Mouse (Mus musculus) layer of hippocampus, adult 9-10 months (tissue): ENCODE results near the gene Arhgap33.
"Not testable (repeated sequence)": the region's sequence is repeated elsewhere in the genome, so short reads cannot be mapped to it uniquely, and the experiment has no call there.

Experiments used
- DNase-seq: peaks from one replicate; pipeline ENCODE4 v3.0.0; 2022; ENCODE audit warnings: low spot score

Gene Arhgap33

GRCm38 (mm10) chr7:30493401-30493931, 41.4 kb downstream of the Arhgap33 start, which contains the start of gene Prodh2:
TSS of gene Prodh2 (plus strand) at chr7:30493622.
- DNase-seq = no peak

DNA sequence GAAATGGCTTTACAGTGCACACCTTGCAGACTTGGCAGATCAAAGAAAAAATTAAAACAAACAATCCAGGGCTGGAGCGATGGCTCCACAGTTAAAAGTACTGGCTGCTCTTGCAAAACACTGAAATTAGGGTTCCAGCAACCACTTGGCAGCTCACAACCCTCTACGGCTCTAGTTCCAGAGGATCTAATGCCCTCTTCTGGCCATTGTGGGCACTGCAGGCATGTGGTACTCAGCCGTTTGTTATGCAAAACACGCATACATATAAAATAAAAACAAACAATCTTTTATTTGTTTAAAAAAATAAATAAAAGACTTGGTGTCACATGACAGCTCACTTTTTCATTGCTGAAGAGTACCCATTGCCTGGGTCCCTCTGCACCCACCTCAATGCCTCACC, 42.1 kb downstream of the Arhgap33 start:
- DNase-seq = peak; percentile 55

DNA sequence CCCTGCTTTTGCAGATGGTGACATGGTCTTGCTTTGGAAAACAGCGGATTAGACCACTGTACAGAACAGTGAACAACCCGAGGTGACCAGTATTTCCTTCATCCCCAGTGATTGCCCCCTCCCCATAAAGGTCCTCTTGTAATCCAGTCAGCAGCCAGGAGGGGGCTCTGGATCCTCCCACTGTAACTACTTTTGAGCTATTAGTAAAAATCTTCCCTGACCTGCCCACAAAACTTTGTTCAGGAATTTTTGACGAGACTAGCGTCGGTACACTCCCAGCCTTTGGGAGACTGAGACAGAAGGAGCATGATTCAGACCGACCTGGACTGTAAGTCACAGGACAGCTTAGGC, 43.9 kb downstream of the Arhgap33 start:
- no peak for DNase-seq

DNA sequence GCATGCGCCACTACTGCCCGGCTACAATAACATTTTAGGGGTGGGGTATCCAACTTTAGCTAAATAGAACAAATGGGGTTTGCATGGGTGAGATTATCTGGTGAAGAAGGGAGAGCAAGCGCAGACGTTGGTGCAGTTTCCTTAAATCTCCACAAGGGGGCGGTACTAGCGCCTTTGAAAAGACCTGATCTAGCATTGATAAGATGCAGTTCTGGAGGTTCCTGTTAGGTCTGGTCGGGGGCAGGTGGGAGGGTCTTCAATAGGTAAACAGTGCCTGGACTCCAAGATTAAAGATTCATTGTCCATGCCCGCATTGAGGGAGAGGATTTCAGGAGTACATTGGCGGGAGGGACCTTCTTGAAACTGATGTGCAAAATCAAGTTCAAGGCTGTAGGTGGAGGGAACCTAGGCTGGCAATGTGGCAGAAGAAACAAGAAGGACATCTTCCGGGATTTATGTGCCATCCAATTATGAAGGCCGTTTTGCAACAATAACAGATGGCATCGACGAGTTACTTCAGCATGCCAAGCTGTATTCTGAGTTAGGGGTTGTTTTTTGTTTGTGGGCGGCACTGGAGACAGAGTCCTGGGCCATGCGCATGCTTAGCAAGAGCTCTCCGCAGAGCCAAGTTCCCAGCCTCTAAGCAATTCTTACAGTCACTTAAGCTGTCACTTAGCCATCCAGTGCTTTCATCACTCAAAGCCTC, 44.5 kb downstream of the Arhgap33 start:
- peak; percentile 35 for DNase-seq

GRCm38 (mm10) chr7:30484250-30484649, 50.6 kb downstream of the Arhgap33 start:
- no peak for DNase-seq

- DNase-seq = no peak
Observed at GRCm38 (mm10) chr7:30477415-30478381, 57.2 kb downstream of the Arhgap33 start.

GRCm38 (mm10) chr7:30476136-30476535, 58.7 kb downstream of the Arhgap33 start:
- not testable (repeated sequence) for DNase-seq

GRCm38 (mm10) chr7:30474999-30475398, 59.9 kb downstream of the Arhgap33 start:
- DNase-seq = no peak

DNA sequence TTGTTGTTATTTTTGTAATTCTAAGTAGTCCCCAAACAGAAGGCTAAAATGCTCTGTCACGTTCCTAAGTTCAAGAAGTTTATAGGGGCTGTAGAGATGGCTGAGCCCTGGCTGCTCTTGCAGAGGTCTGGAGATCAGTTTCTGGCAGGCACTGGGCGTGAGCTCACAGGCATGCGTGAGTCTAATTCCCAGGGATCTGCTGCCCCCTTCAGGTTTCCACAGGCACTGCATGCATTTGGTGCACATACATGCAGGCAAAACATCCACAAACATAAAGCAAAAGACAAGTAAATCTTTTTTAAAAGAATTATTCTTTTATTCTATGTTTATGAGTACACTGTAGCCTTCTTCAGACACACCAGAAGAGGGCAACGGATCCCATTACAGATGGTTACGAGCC, 62.4 kb downstream of the Arhgap33 start:
- no peak for DNase-seq
